Mouse (Mus musculus): ENCODE data around the gene Plxnb1.

- TF ChIP-seq CTCF (IDR thresholded peaks at IDR 0.05) (no peak), EP300 (IDR thresholded peaks at IDR 0.05) (no peak)
These were observed 44.1 kb upstream of the Plxnb1 start for GRCm38 (mm10) chr9:109051011-109051501.
